Mouse (Mus musculus) midbrain, embryonic 13.5 days (tissue): ENCODE measurements around the gene Hmgcl. TPM values are rescaled to one million over a fixed set of nuclear protein-coding genes. Genes with fewer than 3 reads are reported as not detected.
"Not testable (repeated sequence)": the region's sequence is repeated elsewhere in the genome, so short reads cannot be mapped to it uniquely, and the experiment has no call there.

ENCODE experiments used
- ATAC-seq: fragments of 200-750 bp; cut with Nextera tagmentation; 2 replicates; pipeline ENCODE4 v1.8.0; 2017; ENCODE audit warnings: mild to moderate bottlenecking, moderate TSS enrichment, moderate library complexity
- H3K27ac ChIP-seq: fragments of 300-500 bp; sonication (generic); 2 replicates; pipeline ENCODE4 v1.5.1; 2015; ENCODE audit warnings: inconsistent platforms, mild to moderate bottlenecking, moderate library complexity
- H3K27me3 ChIP-seq: fragments of 300-500 bp; sonication (generic); 2 replicates; pipeline ENCODE4 v1.6.1; 2015; ENCODE audit warnings: mild to moderate bottlenecking, inconsistent platforms
- H3K36me3 ChIP-seq: fragments of 300-500 bp; sonication (generic); 2 replicates; pipeline ENCODE4 v1.6.1; 2015; ENCODE audit warnings: mild to moderate bottlenecking, inconsistent platforms
- H3K4me1 ChIP-seq: fragments of 300-500 bp; sonication (generic); replicated peaks from 2 replicates; pipeline ENCODE4 v1.6.1; 2015; ENCODE audit warnings: inconsistent platforms
- H3K4me2 ChIP-seq: fragments of 300-500 bp; sonication (generic); replicated peaks from 2 replicates; pipeline ENCODE4 v1.6.1; 2015; ENCODE audit warnings: moderate library complexity, mild to moderate bottlenecking, inconsistent platforms
- H3K4me3 ChIP-seq: fragments of 300-500 bp; sonication (generic); replicated peaks from 2 replicates; pipeline ENCODE4 v1.5.1; 2015; ENCODE audit warnings: mild to moderate bottlenecking, inconsistent platforms
- H3K9ac ChIP-seq: fragments of 300-500 bp; sonication (generic); replicated peaks from 2 replicates; pipeline ENCODE4 v1.6.1; 2015; ENCODE audit warnings: mild to moderate bottlenecking, inconsistent platforms
- H3K9me3 ChIP-seq: fragments of 300-500 bp; sonication (generic); 2 replicates; pipeline ENCODE4 v1.6.1; 2016; ENCODE audit warnings: mild to moderate bottlenecking, inconsistent platforms
- WGBS: fragments of 180-500 bp; shearing (Covaris S2); methylation state at CpG from one replicate; pipeline ENCODE4 v1.1.7; 2015; 5-methylcytosine and 5-hydroxymethylcytosine counted together
- polyA plus RNA-seq: library from polyadenylated mRNA; unstranded; fragments of >200 nt; fragmentation: Nextera tagmentation; extraction: Ambion mirVana; gene quantifications from 2 replicates; pipeline ENCODE4 v1.2.1, GENCODE M21; 2015

The Hmgcl gene
- polyA plus RNA-seq, 1 experiment from 2014 or later: 51.0 TPM

DNA sequence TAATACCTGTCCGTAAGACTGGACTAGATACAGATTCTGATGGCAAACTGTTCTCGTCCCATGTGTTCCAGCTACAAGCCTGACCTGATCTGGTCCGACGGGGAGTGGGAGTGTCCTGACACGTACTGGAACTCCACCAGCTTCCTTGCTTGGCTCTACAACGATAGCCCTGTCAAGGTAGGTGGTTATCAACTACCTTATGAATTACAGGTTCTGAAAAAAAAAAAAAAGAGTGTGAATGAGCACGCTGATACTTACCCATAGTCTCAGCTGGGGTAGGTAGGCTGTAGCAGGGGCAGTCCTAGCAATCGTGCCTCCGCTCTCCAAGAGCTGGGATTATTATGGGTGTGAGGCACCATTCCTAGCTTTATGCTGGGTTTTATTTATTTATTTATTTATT is 16.4 kb upstream of the Hmgcl start:
- Histone ChIP-seq H3K9ac (no peak overlapping the region), H3K27ac (no peak overlapping the region), H3K4me2 (no peak overlapping the region), H3K4me1 (no peaks in the 10 kb centered on the region), H3K27me3 (no peaks in the 10 kb centered on the region), H3K4me3 (no peak overlapping the region), H3K36me3 (peaks cover 56% of the 10 kb centered on the region), H3K9me3 (no peaks in the 10 kb centered on the region)
- ATAC-seq: no peak
- 94% methylated on average over 9 of the region's 9 CpGs for WGBS

DNA sequence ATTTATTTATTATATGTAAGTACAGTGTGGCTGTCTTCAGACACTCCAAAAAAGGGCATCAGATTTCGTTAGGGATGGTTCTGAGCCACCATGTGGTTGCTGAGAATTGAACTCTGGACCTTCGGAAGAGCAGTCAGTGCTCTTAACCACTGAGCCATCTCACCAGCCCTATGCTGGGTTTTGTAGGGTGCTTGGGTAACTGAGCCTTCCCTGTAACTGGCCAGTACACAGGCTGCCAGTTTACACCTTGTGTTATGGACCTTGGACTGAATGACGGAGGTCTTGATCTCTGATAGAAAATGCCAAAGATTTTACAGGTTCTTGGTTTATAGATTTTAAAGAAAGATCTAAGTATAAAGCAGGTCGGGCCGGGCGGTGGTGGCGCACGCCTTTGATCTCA is 16.0 kb upstream of the Hmgcl start:
- Histone ChIP-seq H3K9me3 (no peaks in the 10 kb centered on the region), H3K4me1 (no peaks in the 10 kb centered on the region), H3K27me3 (no peaks in the 10 kb centered on the region), H3K9ac (no peak overlapping the region), H3K4me2 (no peak overlapping the region), H3K27ac (no peak overlapping the region), H3K4me3 (no peak overlapping the region), H3K36me3 (peaks cover 57% of the 10 kb centered on the region)
- WGBS: 96% methylated on average over 8 of the region's 8 CpGs
- ATAC-seq: no peak

DNA sequence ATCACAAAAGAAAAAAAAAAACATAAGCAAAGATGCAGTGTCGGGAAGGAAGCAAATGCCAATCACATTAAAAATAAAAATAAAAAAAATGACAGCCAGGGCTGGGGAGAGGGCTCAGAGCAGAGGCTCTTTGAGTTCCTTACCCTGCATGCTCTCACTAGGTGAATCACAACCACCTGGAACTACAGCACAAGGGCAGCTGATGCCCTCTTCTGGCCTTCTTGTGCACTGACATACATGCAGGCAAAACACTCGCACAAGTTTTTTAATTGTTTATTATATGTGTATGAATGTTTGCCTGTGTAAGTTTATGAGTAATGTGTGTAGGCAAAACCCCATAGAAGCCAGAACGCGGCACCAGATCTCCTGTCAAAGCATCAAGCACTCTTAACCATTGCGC is 14.4 kb upstream of the Hmgcl start:
- no peaks in the 10 kb centered on the region for H3K4me1 ChIP-seq
- H3K4me2 ChIP-seq: no peak overlapping the region
- no peak for ATAC-seq
- H3K36me3 ChIP-seq: peaks cover 51% of the 10 kb centered on the region
- H3K27ac ChIP-seq: no peak overlapping the region
- no peak overlapping the region for H3K9ac ChIP-seq
- H3K9me3 ChIP-seq: no peaks in the 10 kb centered on the region
- H3K27me3 ChIP-seq: no peaks in the 10 kb centered on the region
- 74% methylated on average over 5 of the region's 5 CpGs for WGBS
- no peak overlapping the region for H3K4me3 ChIP-seq

DNA sequence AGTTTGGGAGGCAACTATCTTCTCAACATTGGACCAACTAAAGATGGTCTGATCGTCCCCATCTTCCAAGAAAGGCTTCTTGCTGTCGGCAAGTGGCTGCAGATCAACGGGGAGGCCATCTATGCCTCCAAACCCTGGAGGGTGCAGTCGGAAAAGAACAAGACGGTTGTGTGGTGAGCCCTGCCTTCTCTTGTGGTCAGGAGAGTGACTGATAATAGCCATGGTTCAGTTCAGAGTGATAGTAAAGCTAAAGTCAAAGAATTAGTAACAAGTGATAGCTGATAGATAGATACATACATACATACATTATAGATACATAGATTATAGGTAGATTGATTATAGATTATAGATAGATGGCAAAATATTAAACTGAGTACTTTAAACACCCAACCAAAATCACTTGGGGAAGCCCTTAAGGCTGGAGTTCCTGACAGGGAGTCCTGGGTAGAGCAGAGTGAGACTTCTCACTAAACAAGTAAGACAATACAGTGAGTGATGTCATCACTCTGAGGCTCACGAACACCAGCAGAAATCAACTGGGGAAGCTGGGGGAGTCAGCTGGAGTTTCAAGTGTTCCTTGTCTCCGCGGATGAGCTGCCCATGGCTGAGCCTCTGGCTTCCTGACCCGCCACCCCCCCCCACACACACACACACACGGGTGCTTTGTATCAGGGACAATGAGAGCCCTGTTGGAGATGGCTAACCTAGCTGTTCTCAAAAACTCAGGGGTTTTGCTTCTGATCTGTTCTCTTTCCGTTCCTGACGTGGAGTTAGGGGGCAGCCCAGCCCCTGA is 11.3 kb upstream of the Hmgcl start:
- Histone ChIP-seq H3K27ac (no peak overlapping the region), H3K9me3 (no peaks in the 10 kb centered on the region), H3K4me3 (no peak overlapping the region), H3K4me1 (no peaks in the 10 kb centered on the region), H3K36me3 (peaks cover 71% of the 10 kb centered on the region), H3K4me2 (no peak overlapping the region), H3K27me3 (no peaks in the 10 kb centered on the region), H3K9ac (no peak overlapping the region; the same call in 1 of the 2 replicates)
- WGBS: 50% methylated on average over 12 of the region's 12 CpGs
- no peak for ATAC-seq

DNA sequence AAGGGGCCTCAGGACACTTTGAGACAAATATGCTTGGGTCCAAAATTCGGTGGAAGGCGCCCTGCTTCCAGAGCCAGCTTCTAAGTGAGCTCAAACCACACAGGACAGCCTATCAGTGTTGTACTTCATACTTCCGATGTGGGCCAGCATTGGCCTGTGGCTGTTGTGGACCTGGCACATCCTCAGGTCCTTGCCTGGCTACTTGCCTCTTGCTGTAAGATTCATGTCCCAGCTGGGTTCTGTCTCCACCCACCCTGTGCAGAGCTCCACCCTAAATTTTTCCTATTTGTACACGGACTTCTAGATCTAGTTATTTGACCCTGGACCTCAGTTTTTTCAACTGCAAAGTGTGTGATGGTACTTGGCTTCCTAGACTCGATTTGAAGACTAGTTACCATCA is 10.7 kb upstream of the Hmgcl start:
- H3K4me2 ChIP-seq: no peak overlapping the region
- H3K4me3 ChIP-seq: no peak overlapping the region
- ATAC-seq: no peak
- H3K9ac ChIP-seq: no peak overlapping the region; the same call in 1 of the 2 replicates
- no peaks in the 10 kb centered on the region for H3K9me3 ChIP-seq
- H3K27me3 ChIP-seq: no peaks in the 10 kb centered on the region
- peaks cover 74% of the 10 kb centered on the region for H3K36me3 ChIP-seq
- no peak overlapping the region for H3K27ac ChIP-seq
- WGBS: 73% methylated on average over 5 of the region's 5 CpGs
- H3K4me1 ChIP-seq: no peaks in the 10 kb centered on the region

DNA sequence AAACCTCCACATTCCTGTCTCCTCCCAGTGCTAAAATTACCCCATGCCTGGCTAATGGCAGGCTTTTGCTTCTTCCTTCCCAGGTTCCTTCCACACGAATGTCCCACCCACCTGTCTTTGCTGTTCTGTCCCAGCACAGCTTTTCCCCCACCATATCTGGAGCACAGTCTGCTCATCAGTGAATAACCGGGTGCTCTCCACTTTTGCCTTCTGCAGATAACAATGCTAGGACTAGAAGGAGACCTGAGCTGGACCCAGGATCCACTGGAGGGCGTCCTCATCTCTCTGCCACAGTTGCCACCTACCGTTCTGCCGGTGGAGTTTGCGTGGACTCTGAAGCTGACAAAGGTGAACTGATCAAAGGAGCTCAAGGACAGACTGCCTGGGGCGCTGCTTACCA is 7.4 kb upstream of the Hmgcl start:
- WGBS: 87% methylated on average over 7 of the region's 7 CpGs
- ATAC-seq: no peak
- H3K36me3 ChIP-seq: peaks cover 62% of the 10 kb centered on the region
- no peak overlapping the region for H3K27ac ChIP-seq
- no peak overlapping the region for H3K4me3 ChIP-seq
- H3K9me3 ChIP-seq: no peaks in the 10 kb centered on the region
- no peaks in the 10 kb centered on the region for H3K4me1 ChIP-seq
- no peak overlapping the region for H3K4me2 ChIP-seq
- no peak overlapping the region for H3K9ac ChIP-seq
- no peaks in the 10 kb centered on the region for H3K27me3 ChIP-seq

DNA sequence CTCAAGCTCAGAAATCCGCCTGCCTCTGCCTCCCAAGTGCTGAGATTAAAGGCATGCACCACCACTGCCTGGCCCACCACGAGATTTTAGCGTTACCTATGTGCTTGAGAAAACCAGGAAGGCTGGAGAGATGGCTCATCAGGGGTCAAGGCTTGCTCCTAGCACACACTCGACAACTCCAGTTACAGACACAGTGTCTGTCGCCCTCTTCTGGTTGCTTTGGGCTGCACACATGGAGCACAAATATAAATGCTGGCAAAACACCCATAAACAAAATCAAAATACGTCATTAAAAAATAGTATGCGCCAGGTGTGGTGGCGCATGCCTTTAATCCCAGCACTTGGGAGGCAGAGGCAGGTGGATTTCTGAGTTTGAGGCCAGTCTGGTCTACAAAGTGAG is 5.2 kb upstream of the Hmgcl start:
- H3K27me3 ChIP-seq, ATAC-seq, H3K4me1 ChIP-seq, H3K4me3 ChIP-seq, H3K4me2 ChIP-seq, H3K27ac ChIP-seq, H3K9ac ChIP-seq, H3K9me3 ChIP-seq: not testable (repeated sequence)
- 84% methylated on average over 8 of the region's 8 CpGs for WGBS
- peaks cover 43% of the 10 kb centered on the region for H3K36me3 ChIP-seq

DNA sequence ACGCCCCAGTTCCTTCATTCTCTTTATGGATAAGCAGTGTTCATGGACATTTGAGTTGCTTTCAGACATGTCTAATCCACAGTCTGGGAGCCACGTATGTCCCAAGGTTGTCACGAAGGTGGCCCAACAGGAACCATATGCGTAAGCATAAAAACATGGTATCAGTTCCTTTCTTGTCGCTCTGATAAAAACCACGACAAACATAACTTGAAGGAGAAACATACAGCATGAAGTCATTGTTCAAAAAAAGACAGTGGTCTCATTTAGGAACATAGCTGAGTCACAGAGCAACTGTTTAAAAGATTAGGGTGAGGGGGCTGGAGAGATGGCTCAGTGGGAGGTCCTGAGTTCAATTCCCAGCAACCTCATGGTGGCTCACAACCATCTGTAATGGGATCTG is 4.1 kb upstream of the Hmgcl start:
- 91% methylated on average over 6 of the region's 6 CpGs for WGBS
- no peak overlapping the region for H3K9ac ChIP-seq

GRCm38 (mm10) chr4:135943389-135943788 is 2.9 kb upstream of the Hmgcl start:
- no peaks in the 10 kb centered on the region for H3K27me3 ChIP-seq
- no peak overlapping the region for H3K4me2 ChIP-seq
- H3K9ac ChIP-seq: no peak overlapping the region
- ATAC-seq: no peak
- H3K4me1 ChIP-seq: peaks cover 20% of the 10 kb centered on the region
- peaks cover 26% of the 10 kb centered on the region for H3K36me3 ChIP-seq
- H3K27ac ChIP-seq: no peak overlapping the region
- H3K4me3 ChIP-seq: no peak overlapping the region
- H3K9me3 ChIP-seq: no peaks in the 10 kb centered on the region
- WGBS: 58% methylated on average over 4 of the region's 4 CpGs

More for the DNA sequence above, 4.1 kb upstream of the Hmgcl start:
- Histone ChIP-seq H3K9me3 (no peaks in the 10 kb centered on the region), H3K27me3 (no peaks in the 10 kb centered on the region), H3K27ac (no peak overlapping the region), H3K36me3 (peaks cover 36% of the 10 kb centered on the region), H3K4me2 (no peak overlapping the region), H3K4me3 (no peak overlapping the region), H3K4me1 (peaks cover 10% of the 10 kb centered on the region)
- ATAC-seq: no peak

DNA sequence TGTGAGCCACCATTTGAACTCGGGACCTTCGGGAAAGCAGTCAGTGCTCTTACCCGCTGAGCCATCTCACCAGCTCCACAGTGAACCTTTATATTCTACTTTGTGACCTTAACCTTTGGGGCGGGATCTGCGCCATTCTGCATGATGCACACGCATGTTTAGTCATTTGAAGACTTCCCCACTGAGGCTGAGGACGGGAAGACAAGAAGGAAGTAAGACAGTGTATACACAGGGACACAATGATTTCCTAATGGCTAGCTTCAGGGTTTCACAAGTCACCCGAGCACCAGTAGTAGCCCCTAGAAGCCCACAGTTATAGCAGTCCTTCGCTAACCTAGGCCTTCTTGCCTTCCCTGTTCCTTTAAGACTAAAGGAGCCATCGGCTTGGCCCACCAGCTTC is 542 bp upstream of the Hmgcl start:
- Histone ChIP-seq H3K27ac (peak overlapping the region; percentile 67), H3K9me3 (no peaks in the 10 kb centered on the region), H3K9ac (peak overlapping the region; percentile 82), H3K27me3 (no peaks in the 10 kb centered on the region), H3K36me3 (peaks cover 7% of the 10 kb centered on the region), H3K4me2 (peak overlapping the region; percentile 81), H3K4me3 (peak overlapping the region; percentile 83), H3K4me1 (peaks cover 28% of the 10 kb centered on the region)
- peak; percentile 49 for ATAC-seq
- WGBS: 75% methylated on average over 10 of the region's 10 CpGs

- Histone ChIP-seq H3K36me3 (peaks cover 10% of the 10 kb centered on the region), H3K9ac (peak overlapping the region; percentile 82), H3K27ac (peak overlapping the region; percentile 51), H3K4me3 (peak overlapping the region; percentile 83), H3K4me1 (peaks cover 28% of the 10 kb centered on the region), H3K4me2 (peak overlapping the region; percentile 81), H3K9me3 (no peaks in the 10 kb centered on the region), H3K27me3 (no peaks in the 10 kb centered on the region)
- ATAC-seq: peak; percentile 3; the same call in 1 of the 2 replicates
- 3% methylated on average over 28 of the region's 28 CpGs for WGBS
These were observed 532 bp downstream of the Hmgcl start for GRCm38 (mm10) chr4:135946659-135947301.

GRCm38 (mm10) chr4:135948142-135948541 is 1.9 kb downstream of the Hmgcl start:
- ATAC-seq: no peak
- WGBS: 93% methylated on average over 8 of the region's 8 CpGs
- H3K4me1 ChIP-seq: peaks cover 28% of the 10 kb centered on the region
- peaks cover 20% of the 10 kb centered on the region for H3K36me3 ChIP-seq
- no peak overlapping the region for H3K4me2 ChIP-seq
- no peak overlapping the region for H3K4me3 ChIP-seq
- no peaks in the 10 kb centered on the region for H3K9me3 ChIP-seq
- no peak overlapping the region for H3K9ac ChIP-seq
- no peak overlapping the region for H3K27ac ChIP-seq
- no peaks in the 10 kb centered on the region for H3K27me3 ChIP-seq
